Mouse (Mus musculus) spleen, adult 2 months (tissue): ENCODE data around the gene Smarcd2. TPM values are rescaled to one million over a fixed set of nuclear protein-coding genes. Genes with fewer than 3 reads are reported as not detected.

Experiments used
- DNase-seq, 2 experiments: peaks; one replicate each; pipeline versions ENCODE4 v3.0.0 to v3.0.0-alpha.2; 2012 to 2021; ENCODE audit warnings: low spot score in 2 of 2, low read depth in 1 of 2
- H3K27ac ChIP-seq: fragments of 200-500 bp; 2 replicates; pipeline ENCODE4 v1.5.1; 2012; ENCODE audit warnings: low read length, inconsistent platforms; ENCODE audit not compliant: insufficient read depth
- H3K27me3 ChIP-seq: fragments of 200-500 bp; 2 replicates; pipeline ENCODE4 v1.6.1; 2012; ENCODE audit warnings: mild to moderate bottlenecking, moderate library complexity, low read length, inconsistent platforms; ENCODE audit not compliant: control insufficient read depth, insufficient read depth
- H3K36me3 ChIP-seq: fragments of 200-500 bp; 2 replicates; pipeline ENCODE4 v1.6.1; 2012; ENCODE audit warnings: mild to moderate bottlenecking, low read length, inconsistent platforms; ENCODE audit not compliant: control insufficient read depth, insufficient read depth
- H3K4me1 ChIP-seq: fragments of 200-500 bp; 2 replicates; pipeline ENCODE4 v1.6.1; 2011; ENCODE audit warnings: inconsistent platforms; ENCODE audit not compliant: control insufficient read depth, insufficient read depth, insufficient read length
- H3K4me3 ChIP-seq: fragments of 200-500 bp; 2 replicates; pipeline ENCODE4 v1.5.1; 2011; ENCODE audit warnings: mild to moderate bottlenecking, inconsistent platforms; ENCODE audit not compliant: insufficient read depth, insufficient read length; ENCODE audit errors: extremely low read depth
- CTCF ChIP-seq: fragments of 200-500 bp; IDR thresholded peaks from 2 replicates; pipeline ENCODE4 v1.5.1; 2011; ENCODE audit warnings: mild to moderate bottlenecking, inconsistent platforms; ENCODE audit not compliant: insufficient read depth, insufficient read length, insufficient replicate concordance; ENCODE audit errors: extremely low read depth
- POLR2A ChIP-seq: fragments of 200-500 bp; IDR thresholded peaks from 2 replicates; pipeline ENCODE4 v1.6.1; 2011; ENCODE audit warnings: low read depth, low read length, inconsistent platforms
- WGBS: fragments of 180-500 bp; shearing (Covaris S2); methylation state at CpG from one replicate; pipeline ENCODE4 v1.1.7; 2018; 5-methylcytosine and 5-hydroxymethylcytosine counted together
- polyA plus RNA-seq: library from polyadenylated mRNA; depleted of rRNA; stranded (reverse); fragments of >200 nt; gene quantifications from 2 replicates; pipeline ENCODE4 v1.2.3, GENCODE M21; 2012

Smarcd2 gene
- polyA plus RNA-seq, 1 experiment, result 120 TPM

GRCm38 (mm10) chr11:106282452-106282851, 9.7 kb upstream of the Smarcd2 start:
- DNase-seq, result no peak
- WGBS, result 85% methylated on average over 6 of the region's 6 CpGs
- Histone ChIP-seq H3K27ac (no peak overlapping the region), H3K4me1 (no peaks in the 10 kb centered on the region), H3K27me3 (no peaks in the 10 kb centered on the region), H3K4me3 (no peak overlapping the region), H3K36me3 (no peaks in the 10 kb centered on the region)
- TF ChIP-seq POLR2A, result no peak
- TF ChIP-seq CTCF, result no peak

GRCm38 (mm10) chr11:106276454-106276853, 3.7 kb upstream of the Smarcd2 start, which contains the start of gene Tcam1:
Gene Tcam1, plus strand, starts transcription at chr11:106276672.
- TF ChIP-seq POLR2A, result no peak
- peak; percentile 90 for TF ChIP-seq CTCF
- peak; percentile 91 to 95 for DNase-seq
- Histone ChIP-seq H3K27me3 (no peaks in the 10 kb centered on the region), H3K27ac (no peak within 1 kb of the TSS), H3K4me1 (peaks cover 9% of the 10 kb centered on the region; the same call in 1 of the 2 replicates), H3K4me3 (0 out of 2 replicates have a peak within 1 kb of the TSS, but pooled peaks have one; percentile 1), H3K36me3 (no peaks in the 10 kb centered on the region)
- WGBS, result 3% methylated on average over 25 of the region's 25 CpGs

GRCm38 (mm10) chr11:106274971-106275411, 2.2 kb upstream of the Smarcd2 start:
- no peak for DNase-seq
- Histone ChIP-seq H3K4me3 (no peak overlapping the region), H3K27me3 (no peaks in the 10 kb centered on the region), H3K4me1 (peaks cover 18% of the 10 kb centered on the region; the same call in 1 of the 2 replicates), H3K36me3 (no peaks in the 10 kb centered on the region), H3K27ac (no peak overlapping the region)
- 81% methylated on average over 7 of the region's 7 CpGs for WGBS
- TF ChIP-seq POLR2A (no peak), CTCF (no peak)

- Histone ChIP-seq H3K4me1 (peaks cover 18% of the 10 kb centered on the region; the same call in 1 of the 2 replicates), H3K27me3 (no peaks in the 10 kb centered on the region), H3K27ac (no peak overlapping the region), H3K4me3 (no peak overlapping the region), H3K36me3 (no peaks in the 10 kb centered on the region)
- DNase-seq, result no peak
- 88% methylated on average over 1 of the region's 1 CpGs for WGBS
- TF ChIP-seq POLR2A (no peak), CTCF (no peak)
These were observed 1.6 kb upstream of the Smarcd2 start for GRCm38 (mm10) chr11:106274374-106274773.

- Histone ChIP-seq H3K27ac (no peak overlapping the region), H3K4me3 (no peak overlapping the region), H3K36me3 (no peaks in the 10 kb centered on the region), H3K4me1 (peaks cover 23% of the 10 kb centered on the region; the same call in 1 of the 2 replicates), H3K27me3 (no peaks in the 10 kb centered on the region)
- TF ChIP-seq CTCF (no peak), POLR2A (no peak)
- 93% methylated on average over 6 of the region's 6 CpGs for WGBS
- no peak for DNase-seq
These were observed 1.0 kb upstream of the Smarcd2 start for GRCm38 (mm10) chr11:106273811-106274210.

- 18% methylated on average over 16 of the region's 16 CpGs for WGBS
- no peak for DNase-seq
These were observed 526 bp upstream of the Smarcd2 start for GRCm38 (mm10) chr11:106273311-106273684.

GRCm38 (mm10) chr11:106271794-106272643, 753 bp downstream of the Smarcd2 start:
- H3K4me3 ChIP-seq, result peak overlapping the region; percentile 66
- no peak for TF ChIP-seq CTCF
- no peak for TF ChIP-seq POLR2A
- H3K4me1 ChIP-seq, result peaks cover 24% of the 10 kb centered on the region; the same call in 1 of the 2 replicates
- no peaks in the 10 kb centered on the region for H3K27me3 ChIP-seq
- 2% methylated on average over 41 of the region's 41 CpGs for WGBS
- peak in 1 of 2 experiments; percentile 53 for DNase-seq
- H3K27ac ChIP-seq, result peak overlapping the region; percentile 80
- H3K36me3 ChIP-seq, result peaks cover 5% of the 10 kb centered on the region; the same call in 1 of the 2 replicates

More at GRCm38 (mm10) chr11:106273311-106273684, 526 bp upstream of the Smarcd2 start:
- TF ChIP-seq CTCF (no peak), POLR2A (no peak)
- Histone ChIP-seq H3K27ac (peak overlapping the region; percentile 68), H3K27me3 (no peaks in the 10 kb centered on the region), H3K36me3 (no peaks in the 10 kb centered on the region), H3K4me3 (peak overlapping the region; percentile 60), H3K4me1 (peaks cover 24% of the 10 kb centered on the region; the same call in 1 of the 2 replicates)
